Mouse (Mus musculus) limb, embryonic 10.5 days (tissue): ENCODE data around the gene Gba2. TPM values are rescaled to one million over a fixed set of nuclear protein-coding genes. Genes with fewer than 3 reads are reported as not detected.

ENCODE experiments used
- DNase-seq: peaks from one replicate; pipeline ENCODE4 v3.0.0-alpha.2; 2017; ENCODE audit warnings: low spot score
- H3K27ac ChIP-seq: fragments of 300-500 bp; sonication (generic); 2 replicates; pipeline ENCODE4 v1.5.1; 2016; ENCODE audit warnings: mild to moderate bottlenecking
- H3K27me3 ChIP-seq: fragments of 300-500 bp; sonication (generic); 2 replicates; pipeline ENCODE4 v1.6.1; 2016; ENCODE audit warnings: low read depth, mild to moderate bottlenecking; ENCODE audit not compliant: poor library complexity, severe bottlenecking
- H3K36me3 ChIP-seq: fragments of 300-500 bp; sonication (generic); 2 replicates; pipeline ENCODE4 v1.6.1; 2016; ENCODE audit warnings: mild to moderate bottlenecking, moderate library complexity
- H3K4me1 ChIP-seq: fragments of 300-500 bp; sonication (generic); 2 replicates; pipeline ENCODE4 v1.6.1; 2016
- H3K4me3 ChIP-seq: fragments of 300-500 bp; sonication (generic); 2 replicates; pipeline ENCODE4 v1.5.1; 2016; ENCODE audit warnings: mild to moderate bottlenecking, moderate library complexity
- H3K9me3 ChIP-seq: fragments of 300-500 bp; sonication (generic); replicated peaks from 2 replicates; pipeline ENCODE4 v1.6.1; 2016; ENCODE audit warnings: mild to moderate bottlenecking
- WGBS: fragments of 180-500 bp; shearing (Covaris S2); methylation state at CpG from one replicate; pipeline ENCODE4 v1.1.7; 2016; 5-methylcytosine and 5-hydroxymethylcytosine counted together
- polyA plus RNA-seq: library from polyadenylated mRNA; unstranded; fragments of >200 nt; fragmentation: Nextera tagmentation; extraction: Ambion mirVana; gene quantifications from 2 replicates; pipeline ENCODE4 v1.2.1, GENCODE M21; 2016

The Gba2 gene
- polyA plus RNA-seq, 1 experiment from 2014 or later: 29.2 TPM

DNA sequence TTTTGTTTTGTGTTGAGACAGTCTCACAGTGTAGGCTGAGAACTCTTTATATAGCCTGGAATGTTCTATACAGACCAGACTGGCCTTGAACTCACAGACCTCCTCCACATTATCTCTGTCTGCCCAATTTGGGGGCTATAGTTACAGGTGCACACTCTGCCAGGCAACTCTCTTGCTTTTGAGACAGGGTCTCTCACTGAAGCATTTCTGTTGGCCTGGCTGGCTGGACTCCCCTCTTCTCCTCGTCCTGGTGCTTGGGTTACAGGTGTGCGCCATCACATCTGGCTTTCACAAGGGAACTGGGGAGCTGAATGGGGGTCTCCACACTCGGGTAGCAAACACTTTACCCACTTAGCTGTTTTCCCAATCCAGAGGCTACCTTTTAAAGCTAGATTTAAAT is 13.3 kb upstream of the Gba2 start:
- Histone ChIP-seq H3K36me3 (no peaks in the 10 kb centered on the region), H3K27me3 (no peaks in the 10 kb centered on the region), H3K27ac (no peak overlapping the region), H3K4me1 (peaks cover 15% of the 10 kb centered on the region; the same call in 1 of the 2 replicates), H3K9me3 (no peaks in the 10 kb centered on the region), H3K4me3 (no peak overlapping the region)
- WGBS: 83% methylated on average over 3 of the region's 3 CpGs
- DNase-seq: no peak

DNA sequence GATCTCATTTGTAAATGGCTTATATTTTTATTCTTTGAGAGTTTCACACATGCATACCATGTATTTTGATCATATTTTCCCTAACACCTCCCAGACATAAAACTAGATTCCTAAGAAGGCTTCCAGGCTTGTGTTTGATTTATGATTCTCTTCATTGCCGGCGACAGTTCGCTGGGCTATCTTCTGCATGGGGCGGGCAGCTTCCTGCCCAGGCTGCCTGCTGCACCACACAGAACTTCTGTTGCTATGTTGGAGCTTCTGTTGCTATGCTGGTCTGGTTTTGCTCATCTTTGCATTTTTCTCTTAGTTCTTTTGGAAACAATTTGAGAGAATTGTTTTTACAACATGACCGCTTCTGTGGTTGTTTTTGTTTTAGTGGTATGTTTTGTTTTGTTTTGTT is 12.9 kb upstream of the Gba2 start:
- peaks cover 18% of the 10 kb centered on the region; the same call in 1 of the 2 replicates for H3K4me1 ChIP-seq
- no peaks in the 10 kb centered on the region for H3K9me3 ChIP-seq
- H3K27me3 ChIP-seq: no peaks in the 10 kb centered on the region
- DNase-seq: no peak
- H3K36me3 ChIP-seq: no peaks in the 10 kb centered on the region
- no peak overlapping the region for H3K4me3 ChIP-seq
- WGBS: 77% methylated on average over 5 of the region's 5 CpGs
- no peak overlapping the region for H3K27ac ChIP-seq

GRCm38 (mm10) chr4:43587681-43588080 is 9.0 kb upstream of the Gba2 start:
- Histone ChIP-seq H3K9me3 (no peaks in the 10 kb centered on the region), H3K4me3 (no peak overlapping the region), H3K36me3 (peaks cover 25% of the 10 kb centered on the region), H3K27me3 (no peaks in the 10 kb centered on the region), H3K4me1 (peaks cover 34% of the 10 kb centered on the region), H3K27ac (no peak overlapping the region)
- WGBS: 61% methylated on average over 7 of the region's 7 CpGs
- DNase-seq: no peak

- no peak for DNase-seq
- Histone ChIP-seq H3K4me1 (peaks cover 34% of the 10 kb centered on the region), H3K4me3 (no peak overlapping the region), H3K36me3 (peaks cover 38% of the 10 kb centered on the region), H3K27ac (no peak overlapping the region), H3K27me3 (no peaks in the 10 kb centered on the region), H3K9me3 (no peaks in the 10 kb centered on the region)
- WGBS: 69% methylated on average over 8 of the region's 8 CpGs
These were observed 7.7 kb upstream of the Gba2 start for GRCm38 (mm10) chr4:43586411-43586810.

- H3K27ac ChIP-seq: no peak overlapping the region
- 65% methylated on average over 10 of the region's 10 CpGs for whole genome bisulfite sequencing
These were observed 7.0 kb upstream of the Gba2 start for GRCm38 (mm10) chr4:43585682-43586081.

DNA sequence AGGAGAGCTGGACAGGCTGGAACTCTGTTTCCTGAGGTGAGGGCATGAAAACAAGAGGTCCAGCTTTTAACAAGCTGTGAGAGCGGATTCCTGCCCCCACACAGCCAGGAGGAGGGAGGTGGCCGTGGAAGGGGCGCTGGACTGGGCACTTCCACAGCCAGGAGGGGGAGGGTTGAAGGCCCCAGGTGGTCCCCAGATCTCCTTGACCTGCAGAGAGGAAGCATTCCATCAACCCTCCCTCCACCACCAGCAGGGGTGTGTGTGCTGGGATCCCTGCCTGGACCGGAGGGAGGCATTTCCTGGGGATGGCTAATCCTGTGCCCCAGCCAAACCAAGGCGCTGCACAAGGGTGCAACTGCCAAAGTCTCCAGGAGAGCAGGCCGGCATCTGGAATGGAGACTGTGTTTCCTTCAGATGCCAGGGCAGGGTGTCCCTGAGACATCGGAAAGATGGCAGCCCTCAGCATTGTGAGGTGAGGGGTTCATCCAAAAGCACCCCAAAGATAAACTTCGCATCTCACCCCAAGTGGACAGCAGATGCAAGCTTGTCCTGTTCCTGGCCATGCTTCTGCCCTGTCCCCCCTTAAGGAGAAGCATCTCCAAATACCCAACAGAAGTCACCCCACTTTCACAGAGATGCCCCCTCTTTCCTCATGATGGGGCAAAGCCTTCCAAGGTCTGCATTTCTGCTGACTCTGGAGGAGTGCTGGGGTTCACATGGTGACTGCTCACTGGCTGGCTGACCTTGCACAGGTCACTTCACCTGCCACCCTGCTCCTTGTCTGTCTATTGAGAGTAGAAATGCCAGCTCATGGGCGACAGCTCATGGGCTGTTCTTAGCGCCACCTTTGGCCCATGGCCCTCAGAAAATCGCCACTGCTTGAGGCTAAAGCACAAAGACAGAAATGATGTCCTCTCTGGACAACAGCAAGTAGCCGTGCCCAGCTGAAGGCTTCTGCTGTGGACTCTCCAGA is 6.1 kb upstream of the Gba2 start, which contains the start of gene Msmp:
TSS of gene Msmp (minus strand) at position 51 of the 973 bp plus-strand sequence.
- no peaks in the 10 kb centered on the region for H3K27me3 ChIP-seq
- no peaks in the 10 kb centered on the region for H3K9me3 ChIP-seq
- H3K4me3 ChIP-seq: no peak within 1 kb of the TSS
- H3K27ac ChIP-seq: peak within 1 kb of the TSS; percentile 28; the same call in 1 of the 2 replicates
- no peak for DNase-seq
- peaks cover 52% of the 10 kb centered on the region for H3K36me3 ChIP-seq
- peaks cover 36% of the 10 kb centered on the region for H3K4me1 ChIP-seq
- WGBS: 64% methylated on average over 11 of the region's 12 CpGs

More at GRCm38 (mm10) chr4:43585682-43586081, 7.0 kb upstream of the Gba2 start:
- DNase-seq: no peak
- Histone ChIP-seq H3K4me3 (no peak overlapping the region), H3K36me3 (peaks cover 45% of the 10 kb centered on the region), H3K9me3 (no peaks in the 10 kb centered on the region), H3K27me3 (no peaks in the 10 kb centered on the region), H3K4me1 (peaks cover 34% of the 10 kb centered on the region)

DNA sequence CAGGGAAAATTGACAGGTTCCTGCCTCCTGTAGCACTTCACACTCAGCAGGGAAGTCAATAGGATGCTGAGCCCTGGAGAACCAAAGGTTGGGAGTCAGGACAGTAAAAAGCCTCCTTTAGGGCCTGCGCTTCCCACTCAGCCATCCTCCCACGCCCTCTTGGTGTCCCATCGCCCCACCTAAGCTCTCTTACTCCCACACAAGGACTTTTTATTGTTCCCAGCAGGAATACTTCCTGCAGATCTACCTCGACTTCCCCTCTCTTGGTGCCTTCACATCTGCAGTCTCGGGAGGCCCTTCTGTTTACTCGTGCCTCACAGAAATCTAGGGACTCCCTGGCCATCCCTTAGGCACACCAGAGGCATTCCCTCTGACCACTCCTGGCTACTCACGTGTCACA is 4.7 kb upstream of the Gba2 start:
- WGBS: 72% methylated on average over 7 of the region's 7 CpGs
- H3K27me3 ChIP-seq: no peaks in the 10 kb centered on the region
- no peak overlapping the region for H3K27ac ChIP-seq
- no peaks in the 10 kb centered on the region for H3K9me3 ChIP-seq
- H3K4me1 ChIP-seq: peaks cover 43% of the 10 kb centered on the region
- no peak for DNase-seq
- H3K36me3 ChIP-seq: peaks cover 52% of the 10 kb centered on the region
- no peak overlapping the region for H3K4me3 ChIP-seq

- Histone ChIP-seq H3K36me3 (peaks cover 52% of the 10 kb centered on the region), H3K9me3 (no peaks in the 10 kb centered on the region), H3K4me1 (peaks cover 50% of the 10 kb centered on the region), H3K27ac (no peak overlapping the region), H3K27me3 (no peaks in the 10 kb centered on the region), H3K4me3 (no peak overlapping the region)
- 94% methylated on average over 5 of the region's 5 CpGs for WGBS
- DNase-seq: no peak
These were observed 3.6 kb upstream of the Gba2 start for GRCm38 (mm10) chr4:43582241-43582640.

DNA sequence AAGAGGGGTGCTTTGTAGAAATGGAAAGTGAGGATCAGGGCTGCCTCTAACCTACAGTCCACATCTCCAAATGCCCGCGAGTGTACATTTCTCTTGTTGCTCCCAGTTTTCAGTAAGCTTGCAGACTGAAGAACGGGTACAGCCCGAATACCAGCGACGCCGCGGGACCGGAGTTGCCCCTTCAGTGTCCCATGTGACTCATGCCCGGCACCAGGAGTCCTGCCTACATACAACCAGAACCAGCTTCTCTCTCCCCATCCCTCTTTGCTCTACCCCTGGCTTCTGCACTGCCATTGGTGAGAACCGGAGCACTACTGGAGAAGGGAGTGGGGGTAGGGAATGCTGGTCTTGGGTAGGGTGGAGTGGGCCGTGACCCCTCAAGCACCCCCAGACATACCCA is 2.7 kb upstream of the Gba2 start:
- WGBS: 94% methylated on average over 12 of the region's 12 CpGs
- H3K4me3 ChIP-seq: no peak overlapping the region
- no peaks in the 10 kb centered on the region for H3K9me3 ChIP-seq
- peaks cover 54% of the 10 kb centered on the region for H3K4me1 ChIP-seq
- no peak for DNase-seq
- H3K27me3 ChIP-seq: no peaks in the 10 kb centered on the region
- H3K27ac ChIP-seq: no peak overlapping the region
- peaks cover 58% of the 10 kb centered on the region for H3K36me3 ChIP-seq

- Histone ChIP-seq H3K27me3 (no peaks in the 10 kb centered on the region), H3K9me3 (no peaks in the 10 kb centered on the region), H3K27ac (no peak overlapping the region), H3K4me3 (no peak overlapping the region), H3K4me1 (peaks cover 57% of the 10 kb centered on the region), H3K36me3 (peaks cover 61% of the 10 kb centered on the region)
- no peak for DNase-seq
- 96% methylated on average over 5 of the region's 5 CpGs for WGBS
These were observed 2.0 kb upstream of the Gba2 start for GRCm38 (mm10) chr4:43580721-43581120.

- H3K27me3 ChIP-seq: no peaks in the 10 kb centered on the region
- H3K4me3 ChIP-seq: peak overlapping the region; percentile 84
- no peak for DNase-seq
- H3K27ac ChIP-seq: peak overlapping the region; percentile 94; the same call in 1 of the 2 replicates
- 76% methylated on average over 6 of the region's 6 CpGs for WGBS
- H3K9me3 ChIP-seq: no peaks in the 10 kb centered on the region
- H3K4me1 ChIP-seq: peaks cover 53% of the 10 kb centered on the region
- peaks cover 61% of the 10 kb centered on the region for H3K36me3 ChIP-seq
These were observed 1.1 kb upstream of the Gba2 start for GRCm38 (mm10) chr4:43579731-43580130.

DNA sequence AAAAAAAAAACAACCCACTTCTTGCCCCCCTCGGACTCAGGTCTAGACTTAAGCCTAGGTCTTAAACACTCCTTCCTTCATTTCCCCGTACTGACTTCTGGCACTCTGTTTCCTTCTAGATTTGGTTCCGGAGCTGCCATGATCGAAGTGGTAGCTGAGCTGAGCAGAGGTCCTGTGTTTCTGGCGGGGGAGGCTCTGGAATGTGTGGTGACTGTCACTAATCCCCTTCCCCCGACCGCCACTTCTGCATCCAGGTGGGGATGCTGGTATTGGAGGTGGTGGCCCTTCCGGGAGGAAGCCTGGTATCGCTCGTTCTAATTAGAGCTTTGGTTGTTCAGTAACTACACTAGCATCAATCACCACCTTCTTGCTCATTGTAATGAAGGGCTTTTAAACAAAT is 583 bp upstream of the Gba2 start:
- no peaks in the 10 kb centered on the region for H3K27me3 ChIP-seq

DNA sequence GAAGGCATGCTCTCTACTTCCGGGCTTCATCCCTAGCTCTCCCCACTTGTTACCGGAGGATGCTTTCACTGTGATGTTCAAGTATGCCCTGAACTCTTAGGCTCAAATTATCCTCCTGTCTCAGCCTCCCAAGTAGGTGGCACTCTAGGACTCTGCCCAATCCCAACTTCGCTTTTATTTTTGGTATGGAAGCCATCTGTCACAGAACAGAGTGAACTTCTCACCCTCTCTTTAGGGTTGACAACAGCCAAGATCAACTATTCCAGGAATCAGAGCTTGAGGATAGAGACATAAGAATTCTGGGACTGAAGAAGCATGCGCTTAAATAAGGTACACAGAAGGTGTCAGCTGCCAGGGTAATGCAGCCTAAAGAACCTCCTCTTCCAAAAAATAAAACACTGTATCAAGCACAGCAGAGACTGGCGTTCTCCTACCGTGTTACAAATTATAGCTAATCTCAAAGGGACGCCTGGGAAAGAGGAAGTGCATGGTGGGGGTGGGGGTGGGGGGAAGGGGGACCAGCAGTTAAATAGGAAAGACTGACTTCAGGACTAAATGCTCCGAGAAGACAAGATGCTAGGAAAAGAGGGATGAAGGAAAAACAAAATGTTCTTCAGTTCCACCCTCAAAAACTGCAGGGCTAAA is 1.3 kb downstream of the Gba2 start:
- no peaks in the 10 kb centered on the region for H3K27me3 ChIP-seq
- H3K36me3 ChIP-seq: peaks cover 59% of the 10 kb centered on the region
- H3K27ac ChIP-seq: peak overlapping the region; percentile 94
- 58% methylated on average over 8 of the region's 8 CpGs for WGBS
- H3K4me1 ChIP-seq: peaks cover 39% of the 10 kb centered on the region
- H3K4me3 ChIP-seq: peak overlapping the region; percentile 84
- no peak for DNase-seq
- no peaks in the 10 kb centered on the region for H3K9me3 ChIP-seq

More for the DNA sequence above, 583 bp upstream of the Gba2 start:
- DNase-seq: no peak
- peak overlapping the region; percentile 94 for H3K27ac ChIP-seq
- peaks cover 59% of the 10 kb centered on the region for H3K36me3 ChIP-seq
- 10% methylated on average over 10 of the region's 10 CpGs for WGBS
- H3K4me1 ChIP-seq: peaks cover 48% of the 10 kb centered on the region
- H3K9me3 ChIP-seq: no peaks in the 10 kb centered on the region
- H3K4me3 ChIP-seq: peak overlapping the region; percentile 84
